Mouse (Mus musculus) megakaryocyte, embryonic 14.5 days (primary cell): Measurements from ENCODE around the gene Bpifb3.

Experiments
- FLI1 ChIP-seq: IDR thresholded peaks from 2 replicates; pipeline ENCODE4 v1.6.1; 2012; ENCODE audit warnings: low read length, inconsistent platforms, mixed read lengths
- GATA1 ChIP-seq: IDR thresholded peaks from 3 replicates; pipeline ENCODE4 v1.6.1; 2012; ENCODE audit warnings: mixed read lengths, low read length, inconsistent platforms, borderline replicate concordance

DNA sequence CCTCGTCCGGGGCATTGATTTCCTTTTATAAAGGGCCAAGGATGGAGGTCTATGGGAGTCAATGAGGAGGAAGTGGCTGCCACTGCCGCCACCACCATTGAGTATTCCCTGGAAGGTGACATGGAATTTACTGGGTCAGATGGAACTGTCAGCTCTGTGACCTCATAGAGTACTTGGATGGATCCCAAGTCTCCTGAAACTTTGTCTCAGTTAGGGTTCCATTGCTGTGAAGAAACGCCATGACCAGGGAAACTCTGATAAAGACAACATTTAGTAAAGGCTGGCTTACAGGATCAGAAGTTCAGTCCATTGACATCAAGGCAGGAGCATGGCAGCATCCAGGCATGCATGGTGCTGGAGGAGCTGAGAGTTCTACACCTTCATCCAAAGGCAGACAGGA lies 47.0 kb upstream of the Bpifb3 start, which contains the start of gene Sun5:
- no peak for TF ChIP-seq FLI1
- no peak for TF ChIP-seq GATA1
